Mouse (Mus musculus): ENCODE results near the gene Hdhd5. TPM values are rescaled to one million over a fixed set of nuclear protein-coding genes. Genes with fewer than 3 reads are reported as not detected.
A peak's percentile ranks its signal among the peaks of the same experiment; 100 is the strongest.

The Hdhd5 gene
- total and polyA plus RNA-seq, 3 experiments: 10.9 to 21.5 (median 11.4) TPM

DNA sequence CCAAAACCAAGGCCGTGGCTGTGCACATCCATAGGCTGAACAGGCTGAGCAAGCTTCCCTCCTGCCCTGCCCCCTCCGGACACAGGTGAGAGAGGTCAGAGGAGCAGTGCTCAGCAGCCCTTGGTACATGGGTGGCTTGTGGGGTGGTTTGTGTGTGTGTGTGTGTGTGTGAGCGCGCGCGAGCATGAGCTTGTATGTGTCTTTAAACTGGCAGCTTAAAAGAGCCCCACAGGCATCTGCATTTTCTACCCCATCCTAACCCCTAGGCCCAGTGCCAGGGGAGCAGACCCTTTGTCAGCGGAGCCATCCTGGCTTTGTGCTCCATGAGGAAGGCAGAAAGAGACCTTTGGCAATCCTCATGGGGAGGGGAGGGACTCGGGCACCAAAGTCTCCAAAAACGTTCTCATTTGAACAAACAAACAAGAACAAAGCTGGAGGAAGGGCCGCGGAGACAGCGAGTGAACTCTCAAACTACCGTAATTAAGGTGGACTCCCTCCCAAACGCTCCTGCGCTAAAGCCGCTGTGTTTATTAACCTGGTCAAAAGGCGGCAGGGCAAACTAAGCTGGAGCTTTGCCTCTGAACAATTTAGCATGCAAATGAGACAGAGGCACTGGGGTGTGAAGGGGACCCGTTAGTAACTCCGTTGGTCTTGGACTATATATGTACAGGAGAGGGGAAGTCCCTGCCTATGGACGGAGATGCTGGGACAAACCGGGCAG lies 48.2 kb upstream of the Hdhd5 start (continued):
- peak; percentile 67; the same call in 1 of the 2 replicates for TF ChIP-seq MXI1 (IDR thresholded peaks at IDR 0.05; ENCODE audit: low read depth, low read length)
- 0 out of 2 replicates have a peak, but pooled peaks have one; percentile 30 for TF ChIP-seq NRF1 (IDR thresholded peaks at IDR 0.05; ENCODE audit: low read depth, low read length)
- TF ChIP-seq MAX (IDR thresholded peaks at IDR 0.05; ENCODE audit: low read length): peak; percentile 79
- TF ChIP-seq PAX5 (IDR thresholded peaks at IDR 0.05; ENCODE audit: low read length): no peak
- TF ChIP-seq UBTF (IDR thresholded peaks at IDR 0.05; ENCODE audit: low read depth, low read length): no peak
- peak; percentile 44; the same call in 1 of the 2 replicates for TF ChIP-seq IRF4 (IDR thresholded peaks at IDR 0.05; ENCODE audit: low read depth, low read length)
- no peak for TF ChIP-seq E2F4 (IDR thresholded peaks at IDR 0.05; ENCODE audit: insufficient replicate concordance, low read depth, low read length)
- TF ChIP-seq POLR2A (IDR thresholded peaks at IDR 0.05; ENCODE audit: low read depth, low read length): peak; percentile 63
- TF ChIP-seq ETS1 (conservative IDR thresholded peaks at IDR 0.05; ENCODE audit: low read depth, low read length): peak; percentile 76
- TF ChIP-seq ELF1 (IDR thresholded peaks at IDR 0.05; ENCODE audit: low read depth, low read length): no peak; the same call in 1 of the 2 replicates
- no peak for TF ChIP-seq USF2 (conservative IDR thresholded peaks at IDR 0.05; ENCODE audit: low read depth, low read length)
- 0 out of 2 replicates have a peak, but pooled peaks have one; percentile 19 for TF ChIP-seq MAFK (IDR thresholded peaks at IDR 0.05; ENCODE audit: insufficient replicate concordance, low read length)

DNA sequence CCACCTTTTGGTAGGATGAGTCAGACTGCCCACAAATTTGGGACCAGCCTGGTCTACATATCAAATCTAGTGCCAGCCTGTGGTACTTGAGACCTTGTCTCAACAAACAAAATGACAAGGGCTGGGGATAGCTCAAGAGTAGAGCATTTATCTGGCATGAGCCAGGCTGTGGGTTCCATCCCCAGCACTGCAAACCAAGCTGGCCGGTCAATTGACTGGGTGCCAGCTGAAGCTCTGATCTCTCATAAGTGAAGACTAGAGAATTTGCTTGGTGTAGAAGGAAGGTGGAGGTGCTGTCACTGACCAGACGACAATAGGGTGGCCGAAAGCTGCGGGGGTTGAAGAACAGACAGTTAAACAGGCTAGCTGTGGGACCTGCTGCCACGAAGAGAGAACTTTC lies 47.4 kb upstream of the Hdhd5 start:
- peak overlapping the region; percentile 72; the same call in 1 of the 2 replicates for H3K9ac ChIP-seq (ENCODE audit: insufficient read depth, low read depth)
- no peak overlapping the region for H3K4me3 ChIP-seq (replicated peaks in 1 of 3; ENCODE audit: low read depth in 2 of 3, low read length in 2 of 3, poor library complexity in 1 of 3)
- in situ Hi-C loops (cut with MboI; ENCODE audit: low pct_ligation_motif_present, low pct_unique_long_range_greater_than_20kb, low sequenced_read_pairs) (no loop called here), dilution Hi-C loops (cut with MboI; ENCODE audit: extremely low pct_ligation_motif_present, extremely low pct_unique_long_range_greater_than_20kb, low sequenced_read_pairs) (no loop called here)
- peaks cover 14 to 48% of the 10 kb centered on the region in 2 experiments for H3K4me1 ChIP-seq (ENCODE audit: control insufficient read depth in 1 of 2, insufficient read depth in 2 of 2)
- H3K27me3 ChIP-seq (replicated peaks): no peaks in the 10 kb centered on the region
- H3K79me2 ChIP-seq (replicated peaks; ENCODE audit: control insufficient read depth, extremely low read depth, insufficient read depth, poor library complexity, severe bottlenecking): no peaks in the 10 kb centered on the region
- no peak for TF ChIP-seq MAZ (IDR thresholded peaks at IDR 0.05; ENCODE audit: low read depth, low read length)
- H3K4me2 ChIP-seq (ENCODE audit: insufficient read depth, low read depth, poor library complexity, severe bottlenecking): peak overlapping the region; percentile 55; the same call in 1 of the 2 replicates
- H3K36me3 ChIP-seq (replicated peaks in 1 of 2; ENCODE audit: control insufficient read depth in 1 of 2, insufficient read depth in 1 of 2, low read length in 1 of 2): no peaks in the 10 kb centered on the region
- no peak for DNase-seq (ENCODE audit: extremely low read depth)
- H3K9me3 ChIP-seq (replicated peaks; ENCODE audit: low read length): peaks cover 2% of the 10 kb centered on the region
- H3K27ac ChIP-seq (ENCODE audit: insufficient read depth, low read depth): peak overlapping the region; percentile 96

- Histone ChIP-seq H3K4me3 (replicated peaks in 1 of 3; ENCODE audit: low read depth in 2 of 3, low read length in 2 of 3, poor library complexity in 1 of 3) (no peak overlapping the region), H3K9me3 (replicated peaks; ENCODE audit: low read length) (peaks cover 2% of the 10 kb centered on the region), H3K4me2 (ENCODE audit: insufficient read depth, low read depth, poor library complexity, severe bottlenecking) (peak overlapping the region; percentile 24; the same call in 1 of the 2 replicates), H3K79me2 (replicated peaks; ENCODE audit: control insufficient read depth, extremely low read depth, insufficient read depth, poor library complexity, severe bottlenecking) (no peaks in the 10 kb centered on the region), H3K4me1 (ENCODE audit: control insufficient read depth in 1 of 2, insufficient read depth in 2 of 2) (peaks cover 33 to 68% of the 10 kb centered on the region in 2 experiments), H3K27me3 (replicated peaks) (no peaks in the 10 kb centered on the region), H3K27ac (ENCODE audit: insufficient read depth, low read depth) (peak overlapping the region; percentile 27), H3K9ac (ENCODE audit: insufficient read depth, low read depth) (no peak overlapping the region), H3K36me3 (replicated peaks in 1 of 2; ENCODE audit: control insufficient read depth in 1 of 2, insufficient read depth in 1 of 2, low read length in 1 of 2) (no peaks in the 10 kb centered on the region)
- in situ Hi-C loops (cut with MboI; ENCODE audit: low pct_ligation_motif_present, low pct_unique_long_range_greater_than_20kb, low sequenced_read_pairs): loop anchor here (5.0 kb wide), 1 partner anchor 35 kb away; no protein-coding TSS in a partner anchor
- dilution Hi-C loops (cut with MboI; ENCODE audit: extremely low pct_ligation_motif_present, extremely low pct_unique_long_range_greater_than_20kb, low sequenced_read_pairs): no loop called here
- DNase-seq (ENCODE audit: extremely low read depth): peak; percentile 51
- TF ChIP-seq IRF4 (IDR thresholded peaks at IDR 0.05; ENCODE audit: low read depth, low read length) (peak; percentile 80; the same call in 1 of the 2 replicates), BHLHE40 (IDR thresholded peaks at IDR 0.05; ENCODE audit: low read depth, low read length) (peak; percentile 24; the same call in 1 of the 2 replicates), MEF2A (IDR thresholded peaks at IDR 0.05; ENCODE audit: borderline replicate concordance, low read depth, low read length) (peak; percentile 37; the same call in 1 of the 2 replicates), NELFE (IDR thresholded peaks at IDR 0.05; ENCODE audit: low read depth, low read length) (no peak), KAT2A (IDR thresholded peaks at IDR 0.05; ENCODE audit: insufficient replicate concordance, low read length) (no peak), EP300 (IDR thresholded peaks at IDR 0.05; ENCODE audit: low read length) (peak; percentile 63; the same call in 1 of the 2 replicates), TCF12 (IDR thresholded peaks at IDR 0.05; ENCODE audit: low read depth, low read length) (peak; percentile 59; the same call in 1 of the 2 replicates), ETS1 (conservative IDR thresholded peaks at IDR 0.05; ENCODE audit: low read depth, low read length) (peak; percentile 71; the same call in 1 of the 2 replicates)
Observed at GRCm38 (mm10) chr6:120572372-120572771, 41.3 kb upstream of the Hdhd5 start.

All from CH12.LX (cell line).